Mouse (Mus musculus): ENCODE data around the gene Anks1. TPM values are rescaled to one million over a fixed set of nuclear protein-coding genes. Genes with fewer than 3 reads are reported as not detected.
"Not testable (repeated sequence)": the region's sequence is repeated elsewhere in the genome, so short reads cannot be mapped to it uniquely, and the experiment has no call there.

Anks1 gene
- polyA plus RNA-seq, 1 experiment from 2014 or later, result 15.3 TPM

GRCm38 (mm10) chr17:27994001-27994944, 85.2 kb downstream of the Anks1 start:
- H3K4me1 ChIP-seq (ENCODE audit: control insufficient read depth, insufficient read depth, low read length), result no peaks in the 10 kb centered on the region
- H3K27ac ChIP-seq (ENCODE audit: low read length), result no peak overlapping the region
- H3K9ac ChIP-seq (ENCODE audit: low read length), result no peak overlapping the region
- no peak for ATAC-seq (ENCODE audit: insufficient read depth, low FRiP score)
- H3K36me3 ChIP-seq (ENCODE audit: control insufficient read depth, insufficient read depth, low read length), result peaks cover 3% of the 10 kb centered on the region; the same call in 1 of the 2 replicates
- H3K9me3 ChIP-seq (replicated peaks; ENCODE audit: control insufficient read depth, low read length), result no peaks in the 10 kb centered on the region
- H3K4me2 ChIP-seq (ENCODE audit: low read depth, low read length), result no peak overlapping the region
- 55% methylated on average over 10 of the region's 10 CpGs for WGBS
- no peak overlapping the region for H3K4me3 ChIP-seq (replicated peaks; ENCODE audit: low read length)
- no peaks in the 10 kb centered on the region for H3K27me3 ChIP-seq (ENCODE audit: control insufficient read depth, insufficient read depth, low read length)

GRCm38 (mm10) chr17:27996320-27996719, 87.2 kb downstream of the Anks1 start:
- no peaks in the 10 kb centered on the region for H3K27me3 ChIP-seq (ENCODE audit: control insufficient read depth, insufficient read depth, low read length)
- H3K9ac ChIP-seq (ENCODE audit: low read length), result no peak overlapping the region
- H3K36me3 ChIP-seq (ENCODE audit: control insufficient read depth, insufficient read depth, low read length), result peaks cover 3% of the 10 kb centered on the region; the same call in 1 of the 2 replicates
- peaks cover 4% of the 10 kb centered on the region; the same call in 1 of the 2 replicates for H3K4me1 ChIP-seq (ENCODE audit: control insufficient read depth, insufficient read depth, low read length)
- no peaks in the 10 kb centered on the region for H3K9me3 ChIP-seq (replicated peaks; ENCODE audit: control insufficient read depth, low read length)
- WGBS, result 78% methylated on average over 4 of the region's 4 CpGs
- ATAC-seq (ENCODE audit: insufficient read depth, low FRiP score), result no peak
- no peak overlapping the region for H3K27ac ChIP-seq (ENCODE audit: low read length)
- no peak overlapping the region for H3K4me2 ChIP-seq (ENCODE audit: low read depth, low read length)
- H3K4me3 ChIP-seq (replicated peaks; ENCODE audit: low read length), result no peak overlapping the region

GRCm38 (mm10) chr17:27997212-27997611, 88.1 kb downstream of the Anks1 start:
- Histone ChIP-seq H3K9me3 (replicated peaks; ENCODE audit: control insufficient read depth, low read length) (no peaks in the 10 kb centered on the region), H3K27ac (ENCODE audit: low read length) (no peak overlapping the region), H3K9ac (ENCODE audit: low read length) (no peak overlapping the region), H3K36me3 (ENCODE audit: control insufficient read depth, insufficient read depth, low read length) (peaks cover 3% of the 10 kb centered on the region; the same call in 1 of the 2 replicates), H3K27me3 (ENCODE audit: control insufficient read depth, insufficient read depth, low read length) (no peaks in the 10 kb centered on the region), H3K4me1 (ENCODE audit: control insufficient read depth, insufficient read depth, low read length) (peaks cover 4% of the 10 kb centered on the region; the same call in 1 of the 2 replicates), H3K4me2 (ENCODE audit: low read depth, low read length) (no peak overlapping the region), H3K4me3 (replicated peaks; ENCODE audit: low read length) (no peak overlapping the region)
- no peak for ATAC-seq (ENCODE audit: insufficient read depth, low FRiP score)
- WGBS, result 75% methylated on average over 12 of the region's 12 CpGs

- H3K27me3 ChIP-seq (ENCODE audit: control insufficient read depth, insufficient read depth, low read length); H3K9me3 ChIP-seq (replicated peaks; ENCODE audit: control insufficient read depth, low read length); H3K9ac ChIP-seq (ENCODE audit: low read length); H3K36me3 ChIP-seq (ENCODE audit: control insufficient read depth, insufficient read depth, low read length); H3K4me1 ChIP-seq (ENCODE audit: control insufficient read depth, insufficient read depth, low read length); H3K4me3 ChIP-seq (replicated peaks; ENCODE audit: low read length); H3K27ac ChIP-seq (ENCODE audit: low read length); H3K4me2 ChIP-seq (ENCODE audit: low read depth, low read length); ATAC-seq (ENCODE audit: insufficient read depth, low FRiP score): not testable (repeated sequence)
- WGBS, result 86% methylated on average over 13 of the region's 13 CpGs
These were observed 90.7 kb downstream of the Anks1 start for GRCm38 (mm10) chr17:27999683-28000273.

- no peaks in the 10 kb centered on the region for H3K9me3 ChIP-seq (replicated peaks; ENCODE audit: control insufficient read depth, low read length)
- WGBS, result 84% methylated on average over 4 of the region's 4 CpGs
- H3K27ac ChIP-seq (ENCODE audit: low read length), result no peak overlapping the region
- H3K9ac ChIP-seq (ENCODE audit: low read length), result no peak overlapping the region
- no peak overlapping the region for H3K4me3 ChIP-seq (replicated peaks; ENCODE audit: low read length)
- H3K27me3 ChIP-seq (ENCODE audit: control insufficient read depth, insufficient read depth, low read length), result no peaks in the 10 kb centered on the region
- peaks cover 4% of the 10 kb centered on the region; the same call in 1 of the 2 replicates for H3K4me1 ChIP-seq (ENCODE audit: control insufficient read depth, insufficient read depth, low read length)
- H3K4me2 ChIP-seq (ENCODE audit: low read depth, low read length), result no peak overlapping the region
- no peaks in the 10 kb centered on the region for H3K36me3 ChIP-seq (ENCODE audit: control insufficient read depth, insufficient read depth, low read length)
- ATAC-seq (ENCODE audit: insufficient read depth, low FRiP score), result no peak
These were observed 91.3 kb downstream of the Anks1 start for GRCm38 (mm10) chr17:28000389-28000788.

GRCm38 (mm10) chr17:28000851-28001250, 91.7 kb downstream of the Anks1 start:
- Histone ChIP-seq H3K36me3 (ENCODE audit: control insufficient read depth, insufficient read depth, low read length) (no peaks in the 10 kb centered on the region), H3K27me3 (ENCODE audit: control insufficient read depth, insufficient read depth, low read length) (no peaks in the 10 kb centered on the region), H3K27ac (ENCODE audit: low read length) (peak overlapping the region; percentile 17; the same call in 1 of the 2 replicates), H3K4me2 (ENCODE audit: low read depth, low read length) (no peak overlapping the region), H3K4me3 (replicated peaks; ENCODE audit: low read length) (no peak overlapping the region), H3K9me3 (replicated peaks; ENCODE audit: control insufficient read depth, low read length) (no peaks in the 10 kb centered on the region), H3K4me1 (ENCODE audit: control insufficient read depth, insufficient read depth, low read length) (peaks cover 8% of the 10 kb centered on the region; the same call in 1 of the 2 replicates), H3K9ac (ENCODE audit: low read length) (no peak overlapping the region; the same call in 1 of the 2 replicates)
- ATAC-seq (ENCODE audit: insufficient read depth, low FRiP score), result peak; percentile 42; the same call in 1 of the 2 replicates
- 60% methylated on average over 1 of the region's 1 CpGs for whole genome bisulfite sequencing

- Histone ChIP-seq H3K27me3 (ENCODE audit: control insufficient read depth, insufficient read depth, low read length) (no peaks in the 10 kb centered on the region), H3K4me1 (ENCODE audit: control insufficient read depth, insufficient read depth, low read length) (peaks cover 50% of the 10 kb centered on the region)
These were observed 96.3 kb downstream of the Anks1 start for GRCm38 (mm10) chr17:28005393-28005792.

GRCm38 (mm10) chr17:28006208-28006607, 97.1 kb downstream of the Anks1 start:
- H3K9ac ChIP-seq (ENCODE audit: low read length), result peak overlapping the region; percentile 72
- H3K27ac ChIP-seq (ENCODE audit: low read length), result peak overlapping the region; percentile 94
- H3K4me2 ChIP-seq (ENCODE audit: low read depth, low read length), result peak overlapping the region; percentile 55; the same call in 1 of the 2 replicates
- no peak overlapping the region for H3K4me3 ChIP-seq (replicated peaks; ENCODE audit: low read length)
- H3K4me1 ChIP-seq (ENCODE audit: control insufficient read depth, insufficient read depth, low read length), result peaks cover 54% of the 10 kb centered on the region
- 59% methylated on average over 8 of the region's 8 CpGs for WGBS
- no peaks in the 10 kb centered on the region for H3K36me3 ChIP-seq (ENCODE audit: control insufficient read depth, insufficient read depth, low read length)
- no peaks in the 10 kb centered on the region for H3K27me3 ChIP-seq (ENCODE audit: control insufficient read depth, insufficient read depth, low read length)
- H3K9me3 ChIP-seq (replicated peaks; ENCODE audit: control insufficient read depth, low read length), result no peaks in the 10 kb centered on the region
- ATAC-seq (ENCODE audit: insufficient read depth, low FRiP score), result no peak

More at GRCm38 (mm10) chr17:28005393-28005792, 96.3 kb downstream of the Anks1 start:
- H3K9me3 ChIP-seq (replicated peaks; ENCODE audit: control insufficient read depth, low read length), result no peaks in the 10 kb centered on the region
- H3K27ac ChIP-seq (ENCODE audit: low read length), result no peak overlapping the region
- no peak for ATAC-seq (ENCODE audit: insufficient read depth, low FRiP score)
- H3K9ac ChIP-seq (ENCODE audit: low read length), result no peak overlapping the region
- no peak overlapping the region for H3K4me2 ChIP-seq (ENCODE audit: low read depth, low read length)
- no peaks in the 10 kb centered on the region for H3K36me3 ChIP-seq (ENCODE audit: control insufficient read depth, insufficient read depth, low read length)
- no peak overlapping the region for H3K4me3 ChIP-seq (replicated peaks; ENCODE audit: low read length)

- 40% methylated on average over 5 of the region's 5 CpGs for WGBS
- Histone ChIP-seq H3K4me1 (ENCODE audit: control insufficient read depth, insufficient read depth, low read length) (peaks cover 54% of the 10 kb centered on the region), H3K9me3 (replicated peaks; ENCODE audit: control insufficient read depth, low read length) (no peaks in the 10 kb centered on the region), H3K27ac (ENCODE audit: low read length) (peak overlapping the region; percentile 94), H3K36me3 (ENCODE audit: control insufficient read depth, insufficient read depth, low read length) (no peaks in the 10 kb centered on the region), H3K4me3 (replicated peaks; ENCODE audit: low read length) (peak overlapping the region; percentile 42), H3K9ac (ENCODE audit: low read length) (peak overlapping the region; percentile 72), H3K27me3 (ENCODE audit: control insufficient read depth, insufficient read depth, low read length) (no peaks in the 10 kb centered on the region), H3K4me2 (ENCODE audit: low read depth, low read length) (peak overlapping the region; percentile 55)
- no peak for ATAC-seq (ENCODE audit: insufficient read depth, low FRiP score)
These were observed 97.5 kb downstream of the Anks1 start for GRCm38 (mm10) chr17:28006611-28007010.
